Mouse (Mus musculus) cortical plate, adult 2 months (tissue): Measurements from ENCODE around the gene Pttg1ip. TPM values are rescaled to one million over a fixed set of nuclear protein-coding genes. Genes with fewer than 3 reads are reported as not detected.
A peak's percentile ranks its signal among the peaks of the same experiment; 100 is the strongest.

Experiments used
- H3K27ac ChIP-seq: fragments of 200-500 bp; 2 replicates; pipeline ENCODE4 v1.5.1; 2012; ENCODE audit warnings: low read length, control low read depth, inconsistent platforms; ENCODE audit not compliant: insufficient read depth
- H3K4me1 ChIP-seq: fragments of 200-500 bp; 2 replicates; pipeline ENCODE4 v1.6.1; 2011; ENCODE audit warnings: low read length; ENCODE audit not compliant: control insufficient read depth, insufficient read depth
- H3K4me3 ChIP-seq: fragments of 200-500 bp; 2 replicates; pipeline ENCODE4 v1.5.1; 2011; ENCODE audit warnings: mild to moderate bottlenecking, low read length, control low read depth; ENCODE audit not compliant: insufficient read depth
- CTCF ChIP-seq: fragments of 200-500 bp; IDR thresholded peaks from 2 replicates; pipeline ENCODE4 v1.5.1; 2011; ENCODE audit warnings: mild to moderate bottlenecking, control low read depth, low read length; ENCODE audit not compliant: insufficient read depth; ENCODE audit errors: extremely low read depth
- POLR2A ChIP-seq: fragments of 200-500 bp; IDR thresholded peaks from 2 replicates; pipeline ENCODE4 v1.6.1; 2011; ENCODE audit warnings: mild to moderate bottlenecking, low read length, control low read depth; ENCODE audit not compliant: insufficient read depth; ENCODE audit errors: extremely low read depth
- polyA plus RNA-seq: library from polyadenylated mRNA; depleted of rRNA; stranded (reverse); fragments of >200 nt; gene quantifications from 2 replicates; pipeline ENCODE4 v1.2.3, GENCODE M21; 2012

Gene Pttg1ip
- polyA plus RNA-seq, 1 experiment: 111 TPM

DNA sequence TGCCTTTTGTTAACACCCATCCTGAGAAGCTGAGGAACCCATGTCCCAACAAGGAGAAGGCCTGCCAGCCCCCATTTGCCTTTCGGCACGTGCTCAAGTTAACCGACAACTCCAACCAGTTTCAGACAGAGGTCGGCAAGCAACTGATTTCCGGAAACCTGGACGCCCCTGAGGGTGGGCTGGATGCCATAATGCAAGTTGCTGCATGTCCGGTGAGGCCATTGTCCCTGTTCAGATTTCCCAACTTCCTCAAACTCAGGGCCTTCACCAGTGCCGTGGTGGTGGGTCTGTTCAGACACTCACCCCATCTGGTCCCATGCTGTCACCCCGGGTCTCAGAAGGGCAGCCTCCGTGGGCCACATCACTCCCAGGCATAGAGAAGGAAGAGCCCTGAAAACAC is 32.9 kb upstream of the Pttg1ip start:
- H3K4me1 ChIP-seq: no peaks in the 10 kb centered on the region
- no peak for TF ChIP-seq POLR2A
- TF ChIP-seq CTCF: no peak
- H3K4me3 ChIP-seq: no peak overlapping the region
- no peak overlapping the region for H3K27ac ChIP-seq

DNA sequence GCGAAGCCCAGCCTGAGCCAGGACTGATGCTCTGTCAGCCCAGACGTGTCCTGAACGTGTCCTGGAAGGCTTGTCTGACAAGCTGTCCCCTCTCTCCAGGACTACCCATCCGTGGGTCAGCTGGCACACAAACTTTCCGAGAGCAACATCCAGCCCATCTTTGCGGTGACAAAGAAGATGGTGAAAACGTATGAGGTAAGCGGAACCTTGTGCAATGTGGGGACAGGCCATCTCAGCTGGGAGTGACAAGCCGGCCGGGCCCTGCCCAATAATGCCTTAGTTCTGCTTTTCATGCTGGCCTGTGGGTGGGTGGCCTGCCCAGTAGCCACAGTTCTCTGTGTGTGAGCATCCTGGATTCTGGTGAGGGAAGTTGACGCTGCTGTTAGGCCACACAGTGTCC is 30.6 kb upstream of the Pttg1ip start:
- TF ChIP-seq CTCF: no peak
- TF ChIP-seq POLR2A: no peak
- no peak overlapping the region for H3K4me3 ChIP-seq
- H3K27ac ChIP-seq: no peak overlapping the region
- H3K4me1 ChIP-seq: no peaks in the 10 kb centered on the region

- no peak overlapping the region for H3K4me3 ChIP-seq
- H3K4me1 ChIP-seq: no peaks in the 10 kb centered on the region
- TF ChIP-seq CTCF (no peak), POLR2A (no peak)
- no peak overlapping the region for H3K27ac ChIP-seq
Observed at GRCm38 (mm10) chr10:77552162-77552561, 29.4 kb upstream of the Pttg1ip start.

DNA sequence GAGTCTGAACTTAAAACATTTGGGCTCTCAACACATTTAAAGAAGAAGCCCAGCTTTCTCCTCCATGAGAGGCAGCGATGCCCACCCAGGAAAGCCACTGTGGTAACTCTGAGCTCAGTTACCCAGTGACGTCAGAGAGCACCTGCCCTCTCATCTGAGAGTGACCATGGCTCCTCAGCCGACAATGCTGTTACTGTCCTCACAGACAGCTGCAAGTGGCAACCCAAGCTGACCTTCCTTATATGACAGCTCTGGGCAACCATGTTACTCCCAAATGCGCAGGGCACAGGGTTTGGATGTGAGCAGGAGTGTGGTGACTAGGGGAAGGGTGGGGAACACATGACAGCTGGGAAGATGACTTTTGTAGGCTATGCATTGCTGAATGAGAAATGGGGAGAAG is 28.2 kb upstream of the Pttg1ip start:
- H3K4me3 ChIP-seq: no peak overlapping the region
- TF ChIP-seq CTCF (no peak), POLR2A (no peak)
- no peak overlapping the region for H3K27ac ChIP-seq

GRCm38 (mm10) chr10:77554918-77555317 is 26.6 kb upstream of the Pttg1ip start:
- Histone ChIP-seq H3K27ac (no peak overlapping the region), H3K4me1 (no peaks in the 10 kb centered on the region)
- TF ChIP-seq POLR2A (no peak), CTCF (no peak)

More for the DNA sequence above, 28.2 kb upstream of the Pttg1ip start:
- no peaks in the 10 kb centered on the region for H3K4me1 ChIP-seq

DNA sequence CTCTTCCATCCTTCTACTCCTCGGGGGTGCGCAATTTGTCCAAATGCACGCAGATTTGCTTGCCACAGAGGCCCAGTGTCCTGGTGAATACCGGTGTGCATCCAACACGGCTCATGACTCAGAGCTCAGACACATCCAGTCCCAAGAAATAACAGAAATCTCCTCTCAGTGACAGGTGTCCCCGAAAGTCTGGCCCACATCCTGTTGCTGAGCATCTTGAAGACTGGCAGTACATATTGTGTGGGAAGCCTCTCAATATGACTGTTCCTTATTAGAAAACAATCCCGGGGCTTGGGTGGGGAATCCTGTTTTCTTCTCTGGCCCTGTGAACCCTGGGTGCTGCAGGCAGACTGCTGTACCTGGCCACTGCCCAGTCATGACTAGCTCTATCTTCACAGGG is 24.9 kb upstream of the Pttg1ip start:
- no peak for TF ChIP-seq CTCF
- no peak for TF ChIP-seq POLR2A
- H3K4me3 ChIP-seq: no peak overlapping the region
- no peak overlapping the region for H3K27ac ChIP-seq
- no peaks in the 10 kb centered on the region for H3K4me1 ChIP-seq

More at GRCm38 (mm10) chr10:77554918-77555317, 26.6 kb upstream of the Pttg1ip start:
- H3K4me3 ChIP-seq: no peak overlapping the region

DNA sequence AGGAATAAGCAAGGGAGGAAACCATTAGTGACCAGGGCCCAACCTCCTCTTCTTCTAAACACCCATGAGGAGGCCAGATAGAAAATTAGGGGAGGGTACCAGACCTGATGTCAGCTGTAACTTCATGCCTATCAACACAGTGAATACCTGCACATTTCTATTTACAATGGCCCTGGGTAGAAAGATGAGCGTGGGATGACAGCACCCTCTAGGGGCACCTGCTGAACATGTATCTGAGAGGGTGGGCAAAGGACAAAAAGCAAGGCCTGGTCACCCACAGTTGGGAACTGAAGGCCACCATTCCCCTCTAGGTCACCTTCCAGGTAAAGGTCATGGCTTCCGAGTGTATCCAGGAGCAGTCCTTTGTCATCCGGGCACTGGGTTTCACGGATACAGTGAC is 23.9 kb upstream of the Pttg1ip start:
- Histone ChIP-seq H3K27ac (no peak overlapping the region), H3K4me1 (no peaks in the 10 kb centered on the region), H3K4me3 (no peak overlapping the region)
- TF ChIP-seq CTCF (peak; percentile 47), POLR2A (no peak)

DNA sequence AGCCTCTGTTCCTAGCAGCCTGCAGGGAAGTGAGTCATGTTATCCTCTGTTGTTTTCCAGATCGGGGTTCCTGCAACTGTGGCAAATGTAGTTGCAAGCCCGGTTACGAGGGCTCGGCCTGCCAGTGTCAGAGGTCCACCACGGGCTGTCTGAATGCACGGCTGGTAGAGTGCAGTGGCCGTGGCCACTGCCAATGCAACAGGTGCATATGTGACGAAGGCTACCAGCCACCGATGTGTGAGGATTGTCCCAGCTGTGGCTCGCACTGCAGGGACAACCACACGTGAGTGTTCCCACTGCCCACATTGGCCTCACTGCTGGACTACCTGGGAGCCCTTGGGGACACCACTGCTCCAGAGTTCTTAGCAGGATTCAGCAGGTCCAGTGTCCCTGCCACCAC is 21.4 kb upstream of the Pttg1ip start:
- H3K27ac ChIP-seq: no peak overlapping the region
- no peak overlapping the region for H3K4me3 ChIP-seq
- H3K4me1 ChIP-seq: no peaks in the 10 kb centered on the region
- TF ChIP-seq POLR2A (no peak), CTCF (no peak)

GRCm38 (mm10) chr10:77560830-77561229 is 20.7 kb upstream of the Pttg1ip start:
- Histone ChIP-seq H3K27ac (no peak overlapping the region), H3K4me1 (no peaks in the 10 kb centered on the region), H3K4me3 (no peak overlapping the region)
- TF ChIP-seq CTCF (no peak), POLR2A (no peak)

DNA sequence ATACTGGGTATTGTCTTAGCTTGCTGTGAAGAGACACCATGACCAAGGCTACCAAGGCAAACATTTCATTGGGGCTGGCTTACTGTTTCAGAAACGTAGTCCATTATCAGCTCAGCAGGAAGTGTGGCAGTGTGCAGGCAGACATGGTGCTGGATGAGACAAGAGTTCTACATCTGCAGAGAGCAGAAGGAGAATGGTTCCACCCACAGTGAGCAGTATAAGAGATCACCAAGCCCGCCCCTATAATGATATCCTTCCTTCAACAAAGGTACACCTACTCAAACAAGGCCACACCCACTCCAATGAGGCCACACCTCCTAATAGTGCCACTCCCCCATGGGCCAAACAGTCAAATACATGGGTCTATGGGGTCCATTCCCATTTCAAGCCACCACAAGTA is 20.0 kb upstream of the Pttg1ip start:
- Histone ChIP-seq H3K4me1 (no peaks in the 10 kb centered on the region), H3K27ac (no peak overlapping the region), H3K4me3 (no peak overlapping the region)
- TF ChIP-seq CTCF: no peak
- TF ChIP-seq POLR2A: no peak

GRCm38 (mm10) chr10:77565005-77565404 is 16.5 kb upstream of the Pttg1ip start:
- TF ChIP-seq POLR2A (no peak), CTCF (no peak)
- Histone ChIP-seq H3K27ac (no peak overlapping the region), H3K4me3 (no peak overlapping the region), H3K4me1 (no peaks in the 10 kb centered on the region)
